Mouse (Mus musculus) lung, embryonic 14.5 days (tissue): Measurements from ENCODE around the gene Gm20479. TPM values are rescaled to one million over a fixed set of nuclear protein-coding genes. Genes with fewer than 3 reads are reported as not detected.

ENCODE experiments used
- ATAC-seq: fragments of 200-750 bp; cut with Nextera tagmentation; 2 replicates; pipeline ENCODE4 v1.8.0; 2017; ENCODE audit warnings: mild to moderate bottlenecking, moderate TSS enrichment, moderate library complexity; ENCODE audit not compliant: insufficient read depth
- DNase-seq: peaks from one replicate; pipeline ENCODE4 v3.0.0-alpha.2; 2015
- H3K27ac ChIP-seq: fragments of 300-500 bp; sonication (generic); 2 replicates; pipeline ENCODE4 v1.5.1; 2014; ENCODE audit warnings: low read depth, mild to moderate bottlenecking, moderate library complexity
- H3K27me3 ChIP-seq: fragments of 300-500 bp; sonication (generic); 2 replicates; pipeline ENCODE4 v1.6.1; 2014; ENCODE audit warnings: low read length, control low read depth; ENCODE audit not compliant: insufficient read depth
- H3K36me3 ChIP-seq: fragments of 300-500 bp; sonication (generic); 2 replicates; pipeline ENCODE4 v1.6.1; 2014; ENCODE audit warnings: control low read depth; ENCODE audit not compliant: insufficient read depth
- H3K4me1 ChIP-seq: fragments of 300-500 bp; sonication (generic); 2 replicates; pipeline ENCODE4 v1.6.1; 2014; ENCODE audit warnings: antibody characterized with exemption, control low read depth; ENCODE audit not compliant: insufficient read depth
- H3K4me2 ChIP-seq: fragments of 300-500 bp; sonication (generic); 2 replicates; pipeline ENCODE4 v1.6.1; 2014; ENCODE audit warnings: mild to moderate bottlenecking
- H3K4me3 ChIP-seq: fragments of 300-500 bp; sonication (generic); 2 replicates; pipeline ENCODE4 v1.5.1; 2014; ENCODE audit warnings: low read depth, low read length
- H3K9ac ChIP-seq: fragments of 300-500 bp; sonication (generic); 2 replicates; pipeline ENCODE4 v1.6.1; 2014
- H3K9me3 ChIP-seq: fragments of 300-500 bp; sonication (generic); 2 replicates; pipeline ENCODE4 v1.6.1; 2016; ENCODE audit warnings: low read depth, low read length, control low read depth
- CTCF ChIP-seq: IDR thresholded peaks from 2 replicates; pipeline ENCODE4 v1.5.1; 2016; ENCODE audit warnings: antibody characterized with exemption, low read depth
- WGBS: fragments of 180-500 bp; shearing (Covaris S2); extraction: QIAGEN DNeasy Blood & Tissue Kit; methylation state at CpG from one replicate; pipeline ENCODE4 v1.1.7; 2014; 5-methylcytosine and 5-hydroxymethylcytosine counted together
- polyA plus RNA-seq: library from polyadenylated mRNA; unstranded; fragments of >200 nt; fragmentation: Nextera tagmentation; extraction: Ambion mirVana; gene quantifications from 2 replicates; pipeline ENCODE4 v1.2.1, GENCODE M21; 2014

Gene Gm20479
- polyA plus RNA-seq, 1 experiment from 2014 or later: 1.6 TPM

DNA sequence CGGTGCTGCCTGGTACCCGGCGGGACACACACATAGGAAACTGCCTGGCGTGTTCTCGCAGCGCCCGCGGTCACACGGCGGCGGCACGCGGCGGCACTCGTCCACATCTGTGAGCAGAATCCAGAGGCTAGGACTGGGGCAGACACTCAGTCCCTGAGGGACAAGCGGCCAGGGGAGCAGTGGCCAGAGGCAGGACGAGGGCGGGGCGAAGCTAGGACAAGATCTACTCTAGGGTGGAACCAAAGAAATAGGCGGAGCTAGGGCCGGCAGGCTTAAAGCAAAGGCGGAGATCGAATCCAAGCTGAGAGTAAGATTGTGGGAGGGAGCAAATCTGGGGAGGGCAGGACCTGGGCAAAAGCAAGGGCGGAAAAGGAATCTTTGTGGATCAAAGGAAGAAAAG lies 31.5 kb downstream of the Gm20479 start:
- Histone ChIP-seq H3K9me3 (no peaks in the 10 kb centered on the region), H3K9ac (peak overlapping the region; percentile 28; the same call in 1 of the 2 replicates), H3K27me3 (peaks cover 36% of the 10 kb centered on the region), H3K4me1 (peaks cover 20% of the 10 kb centered on the region; the same call in 1 of the 2 replicates), H3K27ac (peak overlapping the region; percentile 55), H3K36me3 (peaks cover 37% of the 10 kb centered on the region), H3K4me3 (peak overlapping the region; percentile 23), H3K4me2 (peak overlapping the region; percentile 57)
- peak; percentile 88 for DNase-seq
- ATAC-seq: peak; percentile 74
- TF ChIP-seq CTCF: no peak
- WGBS: 4% methylated on average over 24 of the region's 24 CpGs

GRCm38 (mm10) chr7:27324928-27325327 lies 32.3 kb downstream of the Gm20479 start:
- H3K27me3 ChIP-seq: peaks cover 32% of the 10 kb centered on the region
- H3K9me3 ChIP-seq: no peaks in the 10 kb centered on the region
- ATAC-seq (no peak), DNase-seq (no peak)
- H3K4me2 ChIP-seq: peak overlapping the region; percentile 57
- peaks cover 37% of the 10 kb centered on the region for H3K36me3 ChIP-seq
- TF ChIP-seq CTCF: no peak
- H3K4me1 ChIP-seq: peaks cover 17% of the 10 kb centered on the region; the same call in 1 of the 2 replicates
- no peak overlapping the region; the same call in 1 of the 2 replicates for H3K4me3 ChIP-seq
- H3K27ac ChIP-seq: no peak overlapping the region
- 51% methylated on average over 19 of the region's 20 CpGs for WGBS
- no peak overlapping the region for H3K9ac ChIP-seq

GRCm38 (mm10) chr7:27324161-27324560 lies 33.1 kb downstream of the Gm20479 start:
- no peak for TF ChIP-seq CTCF
- 98% methylated on average over 11 of the region's 11 CpGs for WGBS
- Histone ChIP-seq H3K36me3 (peaks cover 40% of the 10 kb centered on the region), H3K9me3 (no peaks in the 10 kb centered on the region), H3K9ac (no peak overlapping the region), H3K27ac (no peak overlapping the region), H3K27me3 (peaks cover 26% of the 10 kb centered on the region), H3K4me2 (no peak overlapping the region), H3K4me3 (no peak overlapping the region), H3K4me1 (peaks cover 13% of the 10 kb centered on the region; the same call in 1 of the 2 replicates)
- no peak for ATAC-seq
- DNase-seq: no peak

GRCm38 (mm10) chr7:27323001-27323400 lies 34.2 kb downstream of the Gm20479 start:
- Histone ChIP-seq H3K4me2 (no peak overlapping the region), H3K4me3 (no peak overlapping the region), H3K36me3 (peaks cover 41% of the 10 kb centered on the region), H3K4me1 (peaks cover 13% of the 10 kb centered on the region; the same call in 1 of the 2 replicates), H3K9me3 (no peaks in the 10 kb centered on the region), H3K27me3 (peaks cover 24% of the 10 kb centered on the region), H3K9ac (no peak overlapping the region), H3K27ac (no peak overlapping the region)
- 91% methylated on average over 5 of the region's 5 CpGs for WGBS
- no peak for TF ChIP-seq CTCF
- DNase-seq (no peak), ATAC-seq (no peak)

- Histone ChIP-seq H3K4me1 (peaks cover 13% of the 10 kb centered on the region; the same call in 1 of the 2 replicates), H3K9me3 (no peaks in the 10 kb centered on the region), H3K27me3 (peaks cover 18% of the 10 kb centered on the region), H3K4me2 (no peak overlapping the region), H3K27ac (no peak overlapping the region), H3K4me3 (no peak overlapping the region), H3K9ac (no peak overlapping the region), H3K36me3 (peaks cover 41% of the 10 kb centered on the region)
- TF ChIP-seq CTCF: no peak
- 23% methylated on average over 13 of the region's 13 CpGs for WGBS
- DNase-seq (no peak), ATAC-seq (no peak)
Observed at GRCm38 (mm10) chr7:27322291-27322690, 34.9 kb downstream of the Gm20479 start.

DNA sequence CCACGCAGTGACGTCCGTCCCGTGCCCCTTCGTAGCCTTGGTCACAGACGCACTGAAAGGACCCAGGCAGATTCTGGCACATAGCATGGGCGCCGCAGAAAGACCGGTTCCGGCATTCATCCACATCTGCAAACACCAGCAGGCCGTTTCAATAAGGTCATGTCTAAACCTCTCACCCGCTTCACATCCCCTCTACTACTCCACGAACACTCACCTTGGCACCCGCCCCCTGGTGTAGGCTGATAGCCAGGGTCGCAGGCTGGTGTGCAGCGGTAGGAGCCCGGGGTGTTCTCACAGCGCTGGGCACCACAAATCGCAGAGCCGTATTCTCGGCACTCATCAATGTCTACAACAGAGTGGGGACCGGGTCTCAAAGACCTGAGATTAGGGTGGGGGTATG lies 37.8 kb downstream of the Gm20479 start:
- WGBS: 88% methylated on average over 22 of the region's 22 CpGs
- no peaks in the 10 kb centered on the region; the same call in 1 of the 2 replicates for H3K9me3 ChIP-seq
- no peak overlapping the region for H3K4me2 ChIP-seq
- H3K36me3 ChIP-seq: peaks cover 41% of the 10 kb centered on the region
- H3K27me3 ChIP-seq: no peaks in the 10 kb centered on the region
- no peak for TF ChIP-seq CTCF
- H3K9ac ChIP-seq: no peak overlapping the region
- no peak overlapping the region for H3K27ac ChIP-seq
- H3K4me3 ChIP-seq: no peak overlapping the region
- ATAC-seq (no peak), DNase-seq (no peak)
- no peaks in the 10 kb centered on the region for H3K4me1 ChIP-seq

DNA sequence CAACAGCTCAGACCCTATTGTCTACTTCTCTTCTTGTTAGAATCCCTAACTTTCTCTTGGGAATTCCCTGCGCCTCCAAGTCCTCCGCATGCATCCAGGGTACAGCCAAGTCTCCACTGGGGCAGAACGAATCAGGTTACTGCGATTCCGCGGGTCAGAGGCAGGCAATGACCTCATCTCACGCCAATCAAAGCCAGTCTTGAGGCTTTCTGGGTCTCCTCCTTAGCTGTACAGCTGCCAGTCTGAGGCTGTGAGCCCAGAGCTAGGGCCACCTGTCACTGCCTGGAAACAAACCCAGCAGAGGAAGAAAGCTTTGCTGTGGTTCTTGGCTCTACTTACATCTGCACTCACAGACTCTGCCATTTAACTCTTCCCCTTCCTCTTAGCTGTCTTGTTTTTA lies 41.3 kb downstream of the Gm20479 start:
- Histone ChIP-seq H3K9me3 (peaks cover 11% of the 10 kb centered on the region; the same call in 1 of the 2 replicates), H3K27ac (no peak overlapping the region), H3K4me2 (no peak overlapping the region), H3K27me3 (no peaks in the 10 kb centered on the region), H3K4me1 (no peaks in the 10 kb centered on the region), H3K4me3 (no peak overlapping the region), H3K36me3 (peaks cover 28% of the 10 kb centered on the region), H3K9ac (no peak overlapping the region)
- WGBS: 41% methylated on average over 7 of the region's 7 CpGs
- no peak for TF ChIP-seq CTCF
- DNase-seq: no peak
- ATAC-seq: no peak
